Mouse (Mus musculus) myocyte (in vitro differentiated cells): ENCODE measurements around the gene Parp3. TPM values are rescaled to one million over a fixed set of nuclear protein-coding genes. Genes with fewer than 3 reads are reported as not detected.
"Not testable (repeated sequence)": the region's sequence is repeated elsewhere in the genome, so short reads cannot be mapped to it uniquely, and the experiment has no call there.

Experiments used
- H3K27me3 ChIP-seq: one replicate; pipeline ENCODE4 v1.6.1; 2011; ENCODE audit not compliant: control insufficient read depth, insufficient read depth, insufficient read length
- H3K36me3 ChIP-seq: one replicate; pipeline ENCODE4 v1.6.1; 2011; ENCODE audit not compliant: control insufficient read depth, insufficient read depth
- H3K4me2 ChIP-seq: one replicate; pipeline ENCODE4 v1.6.1; 2011; ENCODE audit warnings: low read depth, control low read depth
- H3K4me3 ChIP-seq: one replicate; pipeline ENCODE4 v1.5.1; 2011; ENCODE audit warnings: mild to moderate bottlenecking, control low read depth, moderate library complexity
- H3K79me2 ChIP-seq: one replicate; pipeline ENCODE4 v1.6.1; 2011; ENCODE audit not compliant: control insufficient read depth, insufficient read depth
- H3ac ChIP-seq: one replicate; pipeline ENCODE4 v1.6.1; 2011; ENCODE audit not compliant: control insufficient read depth, insufficient read length
- CEBPB ChIP-seq: IDR thresholded peaks from 2 replicates; pipeline ENCODE4 v1.6.1; 2011; ENCODE audit warnings: mild to moderate bottlenecking, moderate library complexity; ENCODE audit not compliant: poor library complexity, insufficient read depth, severe bottlenecking
- E2F4 ChIP-seq: IDR thresholded peaks from one replicate; pipeline ENCODE4 v1.6.1; 2011; ENCODE audit warnings: mild to moderate bottlenecking, control low read depth, moderate library complexity; ENCODE audit not compliant: insufficient read depth
- MAX ChIP-seq: IDR thresholded peaks from one replicate; pipeline ENCODE4 v1.6.1; 2011; ENCODE audit warnings: low read depth, mild to moderate bottlenecking, control low read depth
- MYOD1 ChIP-seq, 3 experiments: IDR thresholded peaks; one replicate each; pipeline ENCODE4 v1.6.1; 2011; ENCODE audit warnings: control low read depth in 2 of 3, low read depth in 2 of 3, mild to moderate bottlenecking in 2 of 3, moderate library complexity in 1 of 3; ENCODE audit not compliant: insufficient read length in 2 of 3, control insufficient read depth in 1 of 3
- MYOG ChIP-seq, 3 experiments: IDR thresholded peaks; one replicate each; pipeline ENCODE4 v1.6.1; 2011; ENCODE audit warnings: control low read depth in 2 of 3, low read depth in 2 of 3, mild to moderate bottlenecking in 2 of 3; ENCODE audit not compliant: insufficient read length in 2 of 3, control insufficient read depth in 1 of 3, insufficient read depth in 1 of 3
- POLR2A ChIP-seq: IDR thresholded peaks from one replicate; pipeline ENCODE4 v1.6.1; 2011; ENCODE audit warnings: low read depth, mild to moderate bottlenecking, control low read depth, moderate library complexity; ENCODE audit not compliant: insufficient read length
- POLR2AphosphoS2 ChIP-seq: IDR thresholded peaks from one replicate; pipeline ENCODE4 v1.6.1; 2011; ENCODE audit warnings: low read depth, control low read depth; ENCODE audit not compliant: insufficient read length
- REST ChIP-seq: IDR thresholded peaks from one replicate; pipeline ENCODE4 v1.6.1; 2011; ENCODE audit warnings: mild to moderate bottlenecking, control low read depth, moderate library complexity; ENCODE audit not compliant: insufficient read depth, insufficient read length
- SRF ChIP-seq: IDR thresholded peaks from one replicate; pipeline ENCODE4 v1.6.1; 2011; ENCODE audit warnings: low read depth; ENCODE audit not compliant: control insufficient read depth, insufficient read length
- TCF12 ChIP-seq: IDR thresholded peaks from one replicate; pipeline ENCODE4 v1.6.1; 2011; ENCODE audit warnings: mild to moderate bottlenecking, control low read depth; ENCODE audit not compliant: poor library complexity, insufficient read depth, severe bottlenecking
- TCF3 ChIP-seq: IDR thresholded peaks from one replicate; pipeline ENCODE4 v1.6.1; 2011; ENCODE audit warnings: low read depth, control low read depth; ENCODE audit not compliant: insufficient read length
- USF1 ChIP-seq: IDR thresholded peaks from one replicate; pipeline ENCODE4 v1.6.1; 2011; ENCODE audit warnings: low read depth, mild to moderate bottlenecking, control low read depth, moderate library complexity
- polyA plus RNA-seq: library from polyadenylated mRNA; unstranded; fragments of >200 nt; fragmentation: generic; extraction: Trizol; gene quantifications from one replicate; pipeline ENCODE4 v1.2.1, GENCODE M21; 2012; ENCODE audit warnings: missing spikeins

Parp3 gene
- polyA plus RNA-seq, 1 experiment, result 66.1 TPM

DNA sequence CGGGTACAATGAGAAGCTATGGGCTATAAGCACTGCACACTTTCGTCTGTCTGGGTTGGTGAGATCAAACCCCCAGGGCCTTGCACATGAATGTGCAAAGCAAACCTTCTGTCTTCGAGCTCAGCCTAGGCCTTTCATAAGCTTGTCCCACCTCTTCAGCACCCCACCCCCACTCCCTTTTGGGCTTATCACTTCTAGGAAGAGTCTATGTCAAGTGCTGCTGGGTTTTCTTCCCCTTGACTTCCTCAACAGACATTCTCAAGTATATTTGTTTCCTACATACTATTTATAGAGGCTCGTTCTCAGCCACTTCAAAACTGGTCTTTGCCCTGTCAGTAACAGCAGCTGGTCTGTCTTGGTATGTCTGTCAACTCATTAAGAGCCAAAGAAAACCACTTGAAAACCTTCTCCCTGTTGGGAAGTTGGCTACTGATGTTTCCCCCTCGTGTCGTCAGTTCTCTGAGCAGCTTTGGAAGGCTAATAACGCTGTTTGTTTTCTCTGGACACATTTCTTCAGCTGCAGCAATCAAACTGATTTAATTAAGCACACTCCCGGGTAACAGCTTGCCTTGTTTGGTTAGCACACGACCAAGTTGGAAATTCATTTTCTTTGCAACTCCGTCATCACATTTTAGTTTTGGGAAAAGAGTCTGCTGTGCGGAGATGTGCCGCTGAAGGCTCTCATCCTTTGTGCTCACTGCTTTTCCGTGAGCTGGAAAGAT lies 36.1 kb upstream of the Parp3 start:
- H3K4me3 ChIP-seq, result no peak overlapping the region
- H3ac ChIP-seq, result no peak overlapping the region
- TF ChIP-seq TCF3 (no peak), MYOD1 (IDR thresholded peaks at IDR 0.05; ENCODE audit: control insufficient read depth in 1 of 3, insufficient read length in 2 of 3, low read depth in 2 of 3) (peak in 1 of 3 experiments; percentile 5), MYOG (IDR thresholded peaks at IDR 0.05; ENCODE audit: control insufficient read depth in 1 of 3, insufficient read depth in 1 of 3, insufficient read length in 2 of 3, low read depth in 2 of 3) (peak in 1 of 3 experiments; percentile 25)
- peaks cover 22% of the 10 kb centered on the region for H3K27me3 ChIP-seq
- no peaks in the 10 kb centered on the region for H3K79me2 ChIP-seq
- H3K4me2 ChIP-seq, result peak overlapping the region; percentile 38
- no peaks in the 10 kb centered on the region for H3K36me3 ChIP-seq

DNA sequence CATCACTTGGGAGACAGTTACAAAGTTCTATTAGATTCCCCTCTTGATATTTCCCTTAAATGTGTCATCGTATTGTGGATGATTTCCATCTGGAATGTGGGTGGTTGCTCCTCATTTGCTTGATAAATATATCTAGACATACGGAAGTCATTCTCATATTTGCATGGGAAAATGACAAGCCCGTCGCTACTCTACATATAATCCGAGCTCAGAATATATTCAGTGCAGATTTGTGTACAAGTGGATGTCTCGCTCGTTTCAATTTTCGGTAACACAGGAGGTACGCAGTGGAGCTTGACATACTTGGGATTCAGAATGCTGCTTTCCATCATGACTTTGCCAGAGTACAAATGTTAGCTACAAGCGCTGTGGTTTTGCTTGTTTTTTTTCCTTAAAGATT lies 32.6 kb upstream of the Parp3 start:
- Histone ChIP-seq H3K27me3 (peaks cover 3% of the 10 kb centered on the region), H3K4me2 (no peak overlapping the region), H3K36me3 (no peaks in the 10 kb centered on the region), H3K79me2 (no peaks in the 10 kb centered on the region), H3ac (no peak overlapping the region), H3K4me3 (no peak overlapping the region)
- no peak for TF ChIP-seq REST
- TF ChIP-seq POLR2A, result no peak
- TF ChIP-seq USF1, result no peak
- no peak for TF ChIP-seq POLR2AphosphoS2

DNA sequence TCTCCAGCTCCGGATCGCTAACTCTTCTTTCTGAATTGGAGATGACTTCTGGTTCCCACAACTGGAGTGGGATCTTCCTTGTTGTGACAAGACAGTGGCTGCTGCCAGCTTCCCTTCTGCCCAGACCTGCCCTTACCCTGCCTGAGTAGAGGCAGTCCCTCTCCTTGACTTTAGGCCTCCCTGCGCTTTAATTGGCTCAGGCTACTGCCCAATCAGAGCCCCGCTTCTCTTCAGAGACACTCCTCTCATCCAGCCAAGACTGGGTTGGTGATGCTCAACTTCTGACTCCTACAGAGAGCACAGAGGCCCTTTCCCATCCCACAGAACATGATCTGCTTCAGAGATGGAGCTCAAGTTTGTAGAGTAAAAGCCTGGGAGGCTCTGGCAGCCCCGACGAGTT lies 27.5 kb upstream of the Parp3 start:
- Histone ChIP-seq H3K36me3 (no peaks in the 10 kb centered on the region), H3ac (no peak overlapping the region), H3K27me3 (peaks cover 5% of the 10 kb centered on the region), H3K79me2 (no peaks in the 10 kb centered on the region), H3K4me2 (no peak overlapping the region), H3K4me3 (no peak overlapping the region)
- TF ChIP-seq POLR2AphosphoS2 (no peak), MYOD1 (IDR thresholded peaks at IDR 0.05; ENCODE audit: control insufficient read depth in 1 of 3, insufficient read length in 2 of 3, low read depth in 2 of 3) (no peak), CEBPB (no peak), E2F4 (no peak), SRF (no peak), MYOG (IDR thresholded peaks at IDR 0.05; ENCODE audit: control insufficient read depth in 1 of 3, insufficient read depth in 1 of 3, insufficient read length in 2 of 3, low read depth in 2 of 3) (no peak), USF1 (no peak), REST (no peak), TCF12 (no peak), MAX (no peak), TCF3 (no peak), POLR2A (no peak)

DNA sequence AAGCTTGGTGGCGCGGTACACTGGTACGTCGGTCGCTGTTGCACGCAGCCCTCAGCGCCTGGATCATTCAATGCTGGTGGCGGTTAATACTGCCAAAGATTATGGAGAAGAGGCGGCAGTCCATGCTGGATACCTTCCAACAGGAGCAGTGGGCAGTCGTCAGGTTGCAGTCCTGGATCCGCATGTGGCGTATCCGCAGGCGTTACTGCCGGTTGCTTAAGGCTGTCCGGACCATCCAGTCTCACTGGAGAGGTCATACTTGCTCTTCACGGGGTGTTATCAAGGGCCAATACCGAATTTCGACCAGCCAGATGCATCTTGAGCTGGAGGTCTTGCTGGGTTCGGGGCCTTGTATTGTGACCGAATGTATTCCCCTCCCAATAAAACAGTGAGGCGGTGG lies 25.1 kb upstream of the Parp3 start:
- Histone ChIP-seq H3K27me3 (peaks cover 5% of the 10 kb centered on the region), H3K79me2 (no peaks in the 10 kb centered on the region), H3K4me2 (no peak overlapping the region), H3K36me3 (no peaks in the 10 kb centered on the region), H3ac (no peak overlapping the region), H3K4me3 (no peak overlapping the region)
- no peak for TF ChIP-seq REST

DNA sequence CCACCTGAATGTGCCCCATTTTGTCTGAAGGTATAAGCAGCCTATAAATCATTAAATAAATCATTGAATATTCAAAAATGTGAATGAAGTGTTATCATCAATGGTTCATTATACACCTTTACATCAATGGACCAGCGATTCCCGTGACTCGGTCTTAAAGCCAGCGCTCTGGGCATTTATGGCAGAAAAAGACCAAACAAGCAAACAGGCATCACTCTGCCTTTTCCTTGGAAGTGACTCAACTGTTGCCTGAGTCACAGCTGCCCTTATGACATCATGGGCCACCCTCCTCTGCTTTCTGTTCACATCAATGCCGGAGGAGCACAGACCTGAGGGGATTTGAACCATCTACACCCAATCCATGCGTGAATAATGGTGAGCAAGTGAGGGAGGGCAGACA lies 22.9 kb upstream of the Parp3 start, which contains the start of gene Iqcf1:
Gene Iqcf1 (plus strand): TSS at position 301 of the 400 bp plus-strand sequence.
- no peak for TF ChIP-seq MAX
- TF ChIP-seq TCF12, result no peak
- no peak for TF ChIP-seq SRF
- TF ChIP-seq REST, result no peak
- TF ChIP-seq TCF3, result no peak
- TF ChIP-seq E2F4, result no peak
- no peak for TF ChIP-seq CEBPB
- no peak for TF ChIP-seq USF1
- TF ChIP-seq MYOG (IDR thresholded peaks at IDR 0.05; ENCODE audit: control insufficient read depth in 1 of 3, insufficient read depth in 1 of 3, insufficient read length in 2 of 3, low read depth in 2 of 3), result no peak
- no peak for TF ChIP-seq POLR2AphosphoS2
- Histone ChIP-seq H3K27me3 (peaks cover 5% of the 10 kb centered on the region), H3K4me2 (no peak within 1 kb of the TSS), H3K4me3 (no peak within 1 kb of the TSS), H3ac (no peak within 1 kb of the TSS), H3K36me3 (no peaks in the 10 kb centered on the region), H3K79me2 (no peaks in the 10 kb centered on the region)

DNA sequence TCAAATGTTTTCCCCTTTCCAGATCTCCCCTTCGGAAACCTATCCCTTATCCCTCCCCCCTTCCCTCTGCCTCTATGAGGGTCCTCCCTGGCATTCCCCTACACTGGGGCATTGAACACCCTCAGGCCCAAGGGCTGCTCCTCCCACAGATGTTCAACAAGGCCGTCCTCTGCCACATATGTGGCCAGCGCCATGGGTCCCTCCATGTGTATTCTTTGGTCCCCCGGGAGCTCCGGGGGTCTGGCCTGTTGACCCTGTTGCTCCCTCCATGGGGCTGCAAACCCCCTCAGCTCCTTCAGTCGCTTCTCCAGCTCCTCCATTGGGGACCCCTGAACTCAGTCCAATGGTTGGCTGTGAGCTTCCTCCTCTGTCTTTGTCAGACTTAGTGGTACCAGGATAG lies 10.9 kb upstream of the Parp3 start:
- not testable (repeated sequence) for H3K4me3 ChIP-seq, H3ac ChIP-seq, H3K27me3 ChIP-seq, H3K79me2 ChIP-seq, H3K36me3 ChIP-seq, H3K4me2 ChIP-seq
